Mouse (Mus musculus): ENCODE data around the gene Birc3. TPM values are rescaled to one million over a fixed set of nuclear protein-coding genes. Genes with fewer than 3 reads are reported as not detected.

Gene Birc3
- polyA plus RNA-seq, 1 experiment from 2014 or later, result 9.4 TPM

DNA sequence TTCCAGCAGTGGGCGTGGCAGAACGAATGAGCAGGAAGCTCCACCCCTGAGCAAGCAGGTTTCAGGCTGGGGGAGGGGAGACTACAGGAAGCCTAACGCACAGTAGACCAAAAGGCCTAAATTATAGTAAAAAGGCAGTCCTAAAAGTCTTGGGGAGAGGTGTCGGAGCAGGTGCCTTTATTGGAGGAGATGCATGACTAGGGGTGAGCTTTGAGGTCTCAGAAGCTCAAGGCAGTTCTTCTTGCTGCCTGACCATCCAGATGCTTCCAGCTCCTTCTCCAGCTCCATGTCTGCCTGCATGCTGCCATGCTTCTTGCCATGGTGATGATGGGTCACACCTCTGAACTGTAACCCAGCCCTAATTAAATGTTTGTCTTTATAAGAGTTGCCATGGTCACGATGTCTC lies 67.9 kb downstream of the Birc3 start:
- 51% methylated on average over 5 of the region's 5 CpGs for WGBS
- Histone ChIP-seq H3K4me3 (ENCODE audit: low read depth, low read length) (no peak overlapping the region), H3K4me2 (ENCODE audit: low read length) (no peak overlapping the region), H3K9me3 (ENCODE audit: control insufficient read depth, low read length) (no peaks in the 10 kb centered on the region), H3K4me1 (replicated peaks; ENCODE audit: control insufficient read depth, insufficient read depth, low read length) (no peaks in the 10 kb centered on the region), H3K27ac (ENCODE audit: low read depth) (no peak overlapping the region), H3K9ac (ENCODE audit: low read length) (no peak overlapping the region), H3K27me3 (replicated peaks; ENCODE audit: control insufficient read depth, insufficient read depth, low read length) (no peaks in the 10 kb centered on the region), H3K36me3 (ENCODE audit: control insufficient read depth, insufficient read depth, low read length) (no peaks in the 10 kb centered on the region)
- 0 out of 2 replicates have a peak, but pooled peaks have one; percentile 32 for ATAC-seq (replicated peaks; ENCODE audit: low FRiP score, low TSS enrichment, low read depth)
- no peak for DNase-seq (ENCODE audit: low spot score)

Other genes with a start within 250 kb of the Birc3 start
- gene Mmp20, start 245.0 kb downstream of the Birc3 start, polyA plus RNA-seq (2014; fragmentation: Nextera tagmentation; extraction: Ambion mirVana), result 0.13 and 0.24 TPM in 2 replicates
- gene Mmp7, start 181.1 kb downstream of the Birc3 start, polyA plus RNA-seq (2014; fragmentation: Nextera tagmentation; extraction: Ambion mirVana), result 0.46 and 0.84 TPM in 2 replicates
- gene Tmem123, start 109.1 kb downstream of the Birc3 start, polyA plus RNA-seq (2014; fragmentation: Nextera tagmentation; extraction: Ambion mirVana), result 92.2 and 101 TPM in 2 replicates
- gene Birc2, start 36.1 kb downstream of the Birc3 start, polyA plus RNA-seq (2014; fragmentation: Nextera tagmentation; extraction: Ambion mirVana), result 36.2 and 39.8 TPM in 2 replicates
- 29.3 and 30.9 TPM in 2 replicates for gene Yap1, start 131.4 kb upstream of the Birc3 start, polyA plus RNA-seq (2014; fragmentation: Nextera tagmentation; extraction: Ambion mirVana)
- gene Cfap300, start 169.6 kb upstream of the Birc3 start, polyA plus RNA-seq (2014; fragmentation: Nextera tagmentation; extraction: Ambion mirVana), result 9.5 and 12.3 TPM in 2 replicates

All from intestine, embryonic 14.5 days (tissue).